Mouse (Mus musculus) bone marrow, adult 2 months (tissue): ENCODE data around the gene Sorbs1. TPM values are rescaled to one million over a fixed set of nuclear protein-coding genes. Genes with fewer than 3 reads are reported as not detected.

ENCODE experiments used
- H3K27ac ChIP-seq: fragments of 200-500 bp; 2 replicates; pipeline ENCODE4 v1.5.1; 2012; ENCODE audit warnings: low read depth, mild to moderate bottlenecking, control low read depth, inconsistent platforms, low read length; ENCODE audit not compliant: control insufficient read depth, poor library complexity, insufficient read depth
- H3K4me1 ChIP-seq: fragments of 200-500 bp; 2 replicates; pipeline ENCODE4 v1.6.1; 2011; ENCODE audit warnings: low read length; ENCODE audit not compliant: control insufficient read depth, insufficient read depth
- H3K4me3 ChIP-seq: fragments of 200-500 bp; replicated peaks from 2 replicates; pipeline ENCODE3; 2011; ENCODE audit warnings: mild to moderate bottlenecking, low read depth, low read length, control low read depth; ENCODE audit not compliant: control insufficient read depth
- CTCF ChIP-seq: fragments of 200-500 bp; IDR thresholded peaks from 2 replicates; pipeline ENCODE4 v1.5.1; 2011; ENCODE audit warnings: low read length, control low read depth; ENCODE audit not compliant: control insufficient read depth, insufficient read depth
- POLR2A ChIP-seq: fragments of 200-500 bp; IDR thresholded peaks from 2 replicates; pipeline ENCODE4 v1.6.1; 2011; ENCODE audit warnings: low read depth, mild to moderate bottlenecking, control low read depth, low read length, borderline replicate concordance; ENCODE audit not compliant: control insufficient read depth
- WGBS: fragments of 180-500 bp; shearing (Covaris S2); methylation state at CpG from one replicate; pipeline ENCODE4 v1.1.7; 2018; 5-methylcytosine and 5-hydroxymethylcytosine counted together
- polyA plus RNA-seq: library from polyadenylated mRNA; stranded (reverse); fragments of >200 nt; gene quantifications from 2 replicates; pipeline ENCODE4 v1.2.4, GENCODE M21; 2011; ENCODE audit warnings: low replicate concordance; ENCODE audit not compliant: missing spikeins, insufficient read depth, insufficient read length

The Sorbs1 gene
- polyA plus RNA-seq, 1 experiment, result 26.1 TPM

- no peak overlapping the region for H3K4me3 ChIP-seq
- no peaks in the 10 kb centered on the region; the same call in 1 of the 2 replicates for H3K4me1 ChIP-seq
- TF ChIP-seq CTCF (no peak), POLR2A (no peak)
- WGBS, result 34% methylated on average over 6 of the region's 6 CpGs
- H3K27ac ChIP-seq, result no peak overlapping the region
Measured at GRCm38 (mm10) chr19:40414386-40414785, 99.2 kb downstream of the Sorbs1 start.

GRCm38 (mm10) chr19:40411379-40411813 lies 102.2 kb downstream of the Sorbs1 start:
- Histone ChIP-seq H3K4me3 (no peak overlapping the region), H3K4me1 (no peaks in the 10 kb centered on the region; the same call in 1 of the 2 replicates), H3K27ac (no peak overlapping the region)
- TF ChIP-seq CTCF (no peak), POLR2A (no peak)
- WGBS, result 88% methylated on average over 6 of the region's 6 CpGs

GRCm38 (mm10) chr19:40410511-40410910 lies 103.1 kb downstream of the Sorbs1 start:
- no peak for TF ChIP-seq POLR2A
- TF ChIP-seq CTCF, result no peak
- 69% methylated on average over 4 of the region's 4 CpGs for WGBS
- no peak overlapping the region for H3K27ac ChIP-seq
- no peak overlapping the region for H3K4me3 ChIP-seq
- no peaks in the 10 kb centered on the region for H3K4me1 ChIP-seq

DNA sequence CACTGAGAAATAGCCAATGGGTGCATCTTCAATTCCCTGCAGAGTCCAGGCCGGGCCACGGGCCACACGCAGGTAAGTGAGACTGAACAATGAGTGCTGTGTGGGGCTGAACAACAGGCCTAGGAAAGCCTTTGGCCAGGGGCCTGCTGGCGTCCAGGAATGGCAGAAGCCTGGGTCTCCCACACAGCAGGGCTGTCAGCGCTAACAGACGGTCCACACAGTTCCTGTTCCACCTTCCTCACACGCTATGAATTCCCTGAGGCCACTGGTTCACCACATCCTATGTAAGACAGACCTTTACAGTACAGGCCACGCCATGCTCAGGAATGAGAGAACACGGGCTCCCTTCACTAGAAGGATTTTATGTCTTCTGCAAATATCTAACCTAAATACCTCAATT lies 103.5 kb downstream of the Sorbs1 start:
- H3K4me1 ChIP-seq, result no peaks in the 10 kb centered on the region
- H3K4me3 ChIP-seq, result no peak overlapping the region
- WGBS, result 50% methylated on average over 9 of the region's 9 CpGs
- no peak overlapping the region for H3K27ac ChIP-seq
- no peak for TF ChIP-seq POLR2A
- TF ChIP-seq CTCF, result no peak

- no peak overlapping the region for H3K27ac ChIP-seq
- TF ChIP-seq POLR2A (no peak), CTCF (no peak)
- H3K4me3 ChIP-seq, result no peak overlapping the region
- H3K4me1 ChIP-seq, result no peaks in the 10 kb centered on the region
- 91% methylated on average over 11 of the region's 11 CpGs for WGBS
Measured at GRCm38 (mm10) chr19:40409500-40410035, 104.0 kb downstream of the Sorbs1 start.

DNA sequence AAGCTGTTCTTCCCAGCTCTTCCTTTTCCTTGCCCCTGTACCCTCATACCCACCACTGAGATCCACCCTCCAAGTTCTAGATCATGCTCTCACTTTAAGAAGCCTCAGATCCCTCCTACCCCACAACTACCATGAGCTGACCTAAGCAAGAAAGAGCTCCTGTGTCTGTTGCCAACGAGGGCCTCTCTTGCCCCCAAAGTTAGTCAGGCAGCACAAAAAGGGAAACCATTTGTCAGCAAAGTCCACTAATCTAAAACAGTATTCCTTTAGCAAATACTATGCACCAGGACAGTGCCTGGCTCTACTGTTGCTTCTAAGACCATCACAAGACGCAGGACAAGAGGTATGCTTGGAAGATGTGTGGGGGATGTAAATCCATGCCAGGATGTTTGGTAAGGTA lies 106.4 kb downstream of the Sorbs1 start:
- Histone ChIP-seq H3K4me3 (no peak overlapping the region), H3K27ac (no peak overlapping the region), H3K4me1 (no peaks in the 10 kb centered on the region)
- TF ChIP-seq CTCF, result no peak
- TF ChIP-seq POLR2A, result no peak
- WGBS, result 66% methylated on average over 2 of the region's 2 CpGs

GRCm38 (mm10) chr19:40406661-40407060 lies 106.9 kb downstream of the Sorbs1 start:
- WGBS, result 94% methylated on average over 8 of the region's 8 CpGs
- H3K4me3 ChIP-seq, result no peak overlapping the region
- H3K27ac ChIP-seq, result no peak overlapping the region
- no peaks in the 10 kb centered on the region for H3K4me1 ChIP-seq
- TF ChIP-seq POLR2A, result no peak
- TF ChIP-seq CTCF, result no peak

DNA sequence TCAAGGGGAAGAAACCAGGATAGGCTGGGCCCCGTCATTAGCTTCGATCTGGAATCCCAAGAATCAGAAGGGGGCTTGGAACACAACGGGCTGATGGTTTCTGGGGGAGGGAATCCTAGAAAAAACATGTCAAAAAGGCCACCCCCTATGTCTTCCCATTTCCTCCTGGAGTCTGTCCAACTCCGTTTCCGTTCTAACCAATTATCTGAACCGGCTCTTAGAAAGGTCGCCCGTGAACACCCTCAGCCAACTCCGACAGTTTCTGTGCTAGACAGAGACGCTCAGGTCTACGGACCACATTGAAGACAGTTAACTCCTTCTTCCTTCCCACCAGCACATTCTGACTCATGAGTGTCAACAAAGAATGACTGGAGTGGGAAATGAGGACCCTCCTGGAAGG lies 107.8 kb downstream of the Sorbs1 start:
- TF ChIP-seq POLR2A, result no peak
- TF ChIP-seq CTCF, result no peak
- H3K4me3 ChIP-seq, result no peak overlapping the region
- no peak overlapping the region for H3K27ac ChIP-seq
- no peaks in the 10 kb centered on the region; the same call in 1 of the 2 replicates for H3K4me1 ChIP-seq
- 43% methylated on average over 11 of the region's 11 CpGs for WGBS

DNA sequence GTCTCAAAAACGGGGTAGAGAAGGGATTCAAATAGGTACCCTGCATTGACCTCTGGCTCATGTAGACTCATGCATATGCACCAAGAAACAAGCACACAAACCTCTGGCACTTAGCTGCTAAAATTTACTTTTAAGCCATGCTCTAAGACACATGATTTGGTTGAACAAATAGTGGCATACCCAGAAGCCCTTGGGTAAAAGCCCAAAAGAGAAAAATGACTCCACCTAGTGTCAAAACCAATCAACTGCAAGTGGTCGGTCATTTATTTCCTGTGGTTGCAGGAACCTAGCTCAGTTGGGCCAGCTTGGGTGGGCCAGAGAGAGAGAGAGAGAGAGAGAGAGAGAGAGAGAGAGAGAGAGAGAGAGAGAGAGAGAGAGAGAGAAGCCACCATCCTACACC lies 109.0 kb downstream of the Sorbs1 start:
- H3K27ac ChIP-seq, result no peak overlapping the region; the same call in 1 of the 2 replicates
- WGBS, result 42% methylated on average over 2 of the region's 2 CpGs
- no peak overlapping the region for H3K4me3 ChIP-seq
- no peaks in the 10 kb centered on the region; the same call in 1 of the 2 replicates for H3K4me1 ChIP-seq
- TF ChIP-seq CTCF (no peak), POLR2A (no peak)
